Mouse (Mus musculus): ENCODE data around the gene Ogfrl1. TPM values are rescaled to one million over a fixed set of nuclear protein-coding genes. Genes with fewer than 3 reads are reported as not detected.
"Not testable (repeated sequence)": the region's sequence is repeated elsewhere in the genome, so short reads cannot be mapped to it uniquely, and the experiment has no call there.

Ogfrl1 gene
- polyA plus RNA-seq (2015; fragmentation: Nextera tagmentation; extraction: Ambion mirVana), result 18.4 and 20.3 TPM in 2 replicates

DNA sequence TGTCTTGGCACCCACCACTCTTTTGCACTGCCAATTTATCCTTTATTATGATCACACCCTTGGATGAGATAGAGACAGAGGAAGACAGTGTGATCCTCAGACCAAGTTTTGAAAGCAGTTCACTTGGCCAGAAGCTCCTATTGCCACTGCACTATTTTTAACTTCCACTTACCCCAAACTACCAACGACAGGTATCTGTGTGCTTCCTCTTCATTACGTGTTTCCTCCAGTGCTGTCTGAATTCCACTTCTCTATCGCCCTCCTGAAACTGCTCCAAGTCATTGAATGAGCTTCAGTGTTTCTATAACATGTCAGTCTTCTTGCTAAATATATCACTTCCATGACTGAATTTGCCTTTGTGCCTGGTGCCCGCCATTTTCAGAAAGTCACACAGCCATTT, at the start of gene Ogfrl1:
Ogfrl1 (minus strand) TSS at position 150 of the 400 bp plus-strand sequence.
- Histone ChIP-seq H3K36me3 (no peaks in the 10 kb centered on the region), H3K27ac (replicated peaks) (no peak within 1 kb of the TSS), H3K4me2 (no peak within 1 kb of the TSS), H3K9me3 (replicated peaks) (no peaks in the 10 kb centered on the region), H3K4me1 (no peaks in the 10 kb centered on the region), H3K9ac (replicated peaks) (no peak within 1 kb of the TSS), H3K27me3 (replicated peaks) (no peaks in the 10 kb centered on the region), H3K4me3 (replicated peaks) (no peak within 1 kb of the TSS)
- 88% methylated on average over 4 of the region's 4 CpGs for WGBS
- ATAC-seq (ENCODE audit: low FRiP score), result no peak

- no peaks in the 10 kb centered on the region for H3K27me3 ChIP-seq (replicated peaks)
- no peak overlapping the region for H3K27ac ChIP-seq (replicated peaks)
- no peak for ATAC-seq (ENCODE audit: low FRiP score)
- H3K4me1 ChIP-seq, result 0 out of 2 replicates have a peak, but pooled peaks cover 6% of the 10 kb centered on the region
- H3K4me2 ChIP-seq, result no peak overlapping the region
- H3K36me3 ChIP-seq, result no peaks in the 10 kb centered on the region
- H3K9me3 ChIP-seq (replicated peaks), result no peaks in the 10 kb centered on the region
- 89% methylated on average over 5 of the region's 5 CpGs for WGBS
- H3K4me3 ChIP-seq (replicated peaks), result no peak overlapping the region
- no peak overlapping the region for H3K9ac ChIP-seq (replicated peaks)
Observed at GRCm38 (mm10) chr1:23445736-23446424, 48.3 kb upstream of the Ogfrl1 start.

GRCm38 (mm10) chr1:23433612-23434011, 36.0 kb upstream of the Ogfrl1 start:
- Histone ChIP-seq H3K4me1 (no peaks in the 10 kb centered on the region), H3K27ac (replicated peaks) (no peak overlapping the region), H3K4me3 (replicated peaks) (no peak overlapping the region), H3K9me3 (replicated peaks) (no peaks in the 10 kb centered on the region), H3K9ac (replicated peaks) (no peak overlapping the region), H3K4me2 (no peak overlapping the region), H3K36me3 (no peaks in the 10 kb centered on the region), H3K27me3 (replicated peaks) (no peaks in the 10 kb centered on the region)
- WGBS, result 89% methylated on average over 3 of the region's 3 CpGs
- no peak for ATAC-seq (ENCODE audit: low FRiP score)

GRCm38 (mm10) chr1:23426447-23426846, 28.9 kb upstream of the Ogfrl1 start:
- Histone ChIP-seq H3K4me1 (no peaks in the 10 kb centered on the region), H3K27ac (replicated peaks) (no peak overlapping the region), H3K4me2 (no peak overlapping the region), H3K4me3 (replicated peaks) (no peak overlapping the region), H3K9me3 (replicated peaks) (no peaks in the 10 kb centered on the region), H3K27me3 (replicated peaks) (no peaks in the 10 kb centered on the region), H3K9ac (replicated peaks) (no peak overlapping the region), H3K36me3 (no peaks in the 10 kb centered on the region)
- no peak for ATAC-seq (ENCODE audit: low FRiP score)
- WGBS, result 88% methylated on average over 2 of the region's 2 CpGs

DNA sequence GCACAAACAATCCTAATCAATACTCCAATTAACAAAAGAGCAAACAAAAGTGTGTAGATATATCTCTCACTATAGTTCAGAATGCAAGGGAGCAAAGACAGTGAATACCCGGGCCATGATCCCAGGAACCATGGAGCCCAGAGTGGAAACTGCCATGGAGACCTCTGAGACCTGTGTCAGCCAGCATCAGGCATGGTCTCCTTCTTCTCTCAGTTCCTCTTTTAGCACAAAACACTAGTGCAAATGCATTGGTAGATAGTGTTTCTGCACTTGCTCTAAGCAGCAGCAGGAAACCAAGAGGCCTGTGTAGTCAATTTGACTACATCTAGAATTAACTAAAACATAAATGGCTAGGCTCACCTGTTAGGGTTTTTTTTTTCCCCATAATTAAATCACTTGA, 21.4 kb upstream of the Ogfrl1 start:
- Histone ChIP-seq H3K9ac (replicated peaks) (no peak overlapping the region), H3K9me3 (replicated peaks) (no peaks in the 10 kb centered on the region), H3K4me1 (no peaks in the 10 kb centered on the region), H3K4me2 (no peak overlapping the region), H3K27ac (replicated peaks) (no peak overlapping the region), H3K27me3 (replicated peaks) (no peaks in the 10 kb centered on the region), H3K4me3 (replicated peaks) (no peak overlapping the region), H3K36me3 (no peaks in the 10 kb centered on the region)
- 100% methylated on average over 1 of the region's 1 CpGs for WGBS
- ATAC-seq (ENCODE audit: low FRiP score), result no peak

DNA sequence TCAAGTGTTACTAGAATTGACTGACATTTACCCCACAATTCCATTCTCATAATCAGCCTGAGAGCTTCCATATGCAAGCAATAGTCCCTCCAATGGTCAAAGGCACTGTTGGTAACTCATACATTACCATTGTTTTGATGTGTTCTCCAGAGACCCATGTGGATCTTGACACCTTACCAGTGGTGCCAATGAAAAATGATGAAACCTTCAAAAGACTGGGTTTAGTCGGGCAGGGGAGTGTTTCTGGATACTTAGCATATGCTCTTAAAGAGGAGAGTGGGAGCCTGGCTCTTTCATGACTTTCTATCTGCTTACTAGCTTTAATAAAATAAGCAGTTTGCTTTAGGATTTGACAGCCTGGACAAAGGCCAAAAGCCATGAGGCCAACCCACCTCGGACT, 20.5 kb upstream of the Ogfrl1 start:
- Histone ChIP-seq H3K27ac (replicated peaks) (no peak overlapping the region), H3K4me1 (no peaks in the 10 kb centered on the region), H3K9me3 (replicated peaks) (no peaks in the 10 kb centered on the region), H3K4me2 (no peak overlapping the region), H3K27me3 (replicated peaks) (no peaks in the 10 kb centered on the region), H3K9ac (replicated peaks) (no peak overlapping the region), H3K4me3 (replicated peaks) (no peak overlapping the region), H3K36me3 (no peaks in the 10 kb centered on the region)
- ATAC-seq (ENCODE audit: low FRiP score), result no peak
- 83% methylated on average over 2 of the region's 2 CpGs for WGBS

DNA sequence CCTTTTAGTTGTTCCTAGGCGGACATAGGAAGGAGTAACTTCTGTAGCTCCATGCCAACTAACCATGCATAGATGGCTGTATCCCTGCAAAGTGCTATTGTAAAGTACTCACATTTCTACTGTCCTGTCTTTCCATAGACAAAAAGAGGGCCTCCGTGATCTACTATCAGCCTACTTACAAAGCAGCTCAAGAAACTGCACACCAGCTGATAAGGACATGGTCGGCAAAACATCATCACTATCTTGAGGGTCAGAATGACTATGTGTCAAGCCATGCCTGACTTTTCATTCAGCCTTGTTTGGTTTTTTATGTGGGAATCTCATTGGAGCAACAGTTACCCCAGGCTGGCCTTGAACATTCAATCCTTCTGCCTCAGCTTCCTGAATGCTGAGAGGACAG, 20.0 kb upstream of the Ogfrl1 start:
- Histone ChIP-seq H3K4me3 (replicated peaks) (no peak overlapping the region), H3K27me3 (replicated peaks) (no peaks in the 10 kb centered on the region), H3K27ac (replicated peaks) (no peak overlapping the region), H3K36me3 (no peaks in the 10 kb centered on the region), H3K4me1 (no peaks in the 10 kb centered on the region), H3K4me2 (no peak overlapping the region), H3K9ac (replicated peaks) (no peak overlapping the region), H3K9me3 (replicated peaks) (no peaks in the 10 kb centered on the region)
- no peak for ATAC-seq (ENCODE audit: low FRiP score)
- WGBS, result 93% methylated on average over 3 of the region's 3 CpGs

GRCm38 (mm10) chr1:23411533-23411932, 14.0 kb upstream of the Ogfrl1 start:
- Histone ChIP-seq H3K4me1 (no peaks in the 10 kb centered on the region), H3K4me3 (replicated peaks) (no peak overlapping the region), H3K36me3 (no peaks in the 10 kb centered on the region), H3K4me2 (no peak overlapping the region), H3K27ac (replicated peaks) (no peak overlapping the region), H3K27me3 (replicated peaks) (no peaks in the 10 kb centered on the region), H3K9me3 (replicated peaks) (no peaks in the 10 kb centered on the region), H3K9ac (replicated peaks) (no peak overlapping the region)
- no peak for ATAC-seq (ENCODE audit: low FRiP score)
- WGBS, result 94% methylated on average over 5 of the region's 5 CpGs

DNA sequence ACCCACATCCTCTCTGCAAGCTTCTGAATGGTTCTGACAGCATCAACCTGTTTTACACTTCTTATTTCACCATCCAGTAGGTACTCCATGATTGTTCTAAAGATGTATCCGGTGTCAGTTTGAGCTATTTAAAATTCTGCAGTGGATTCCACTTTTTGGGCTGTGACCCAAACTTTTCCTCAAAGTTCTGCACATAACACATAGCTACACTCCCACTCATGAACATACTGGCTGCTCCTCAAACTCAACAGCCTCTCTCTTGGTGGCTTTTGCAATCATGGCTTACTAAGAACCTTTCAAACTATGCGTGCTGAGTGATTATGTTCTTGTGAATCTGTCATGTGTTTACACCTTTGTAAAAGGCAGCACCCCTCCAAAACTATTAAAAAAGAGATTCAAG, 12.4 kb upstream of the Ogfrl1 start:
- Histone ChIP-seq H3K9ac (replicated peaks) (no peak overlapping the region), H3K4me3 (replicated peaks) (no peak overlapping the region), H3K4me2 (no peak overlapping the region), H3K27me3 (replicated peaks) (no peaks in the 10 kb centered on the region), H3K36me3 (no peaks in the 10 kb centered on the region), H3K9me3 (replicated peaks) (no peaks in the 10 kb centered on the region), H3K27ac (replicated peaks) (no peak overlapping the region), H3K4me1 (no peaks in the 10 kb centered on the region)
- WGBS, result 88% methylated on average over 2 of the region's 2 CpGs
- no peak for ATAC-seq (ENCODE audit: low FRiP score)

GRCm38 (mm10) chr1:23402401-23402800, 4.8 kb upstream of the Ogfrl1 start:
- Histone ChIP-seq H3K4me2 (no peak overlapping the region), H3K27ac (replicated peaks) (no peak overlapping the region), H3K9me3 (replicated peaks) (no peaks in the 10 kb centered on the region), H3K9ac (replicated peaks) (no peak overlapping the region), H3K27me3 (replicated peaks) (no peaks in the 10 kb centered on the region), H3K4me1 (no peaks in the 10 kb centered on the region), H3K36me3 (no peaks in the 10 kb centered on the region), H3K4me3 (replicated peaks) (no peak overlapping the region)
- 92% methylated on average over 3 of the region's 3 CpGs for WGBS
- ATAC-seq (ENCODE audit: low FRiP score), result no peak

- Histone ChIP-seq H3K9ac (replicated peaks) (no peak overlapping the region), H3K27me3 (replicated peaks) (no peaks in the 10 kb centered on the region), H3K4me1 (no peaks in the 10 kb centered on the region), H3K4me2 (no peak overlapping the region), H3K36me3 (no peaks in the 10 kb centered on the region), H3K9me3 (replicated peaks) (no peaks in the 10 kb centered on the region), H3K4me3 (replicated peaks) (no peak overlapping the region), H3K27ac (replicated peaks) (no peak overlapping the region)
- WGBS, result 74% methylated on average over 1 of the region's 1 CpGs
- ATAC-seq (ENCODE audit: low FRiP score), result no peak
Observed at GRCm38 (mm10) chr1:23399552-23399951, 2.0 kb upstream of the Ogfrl1 start.

DNA sequence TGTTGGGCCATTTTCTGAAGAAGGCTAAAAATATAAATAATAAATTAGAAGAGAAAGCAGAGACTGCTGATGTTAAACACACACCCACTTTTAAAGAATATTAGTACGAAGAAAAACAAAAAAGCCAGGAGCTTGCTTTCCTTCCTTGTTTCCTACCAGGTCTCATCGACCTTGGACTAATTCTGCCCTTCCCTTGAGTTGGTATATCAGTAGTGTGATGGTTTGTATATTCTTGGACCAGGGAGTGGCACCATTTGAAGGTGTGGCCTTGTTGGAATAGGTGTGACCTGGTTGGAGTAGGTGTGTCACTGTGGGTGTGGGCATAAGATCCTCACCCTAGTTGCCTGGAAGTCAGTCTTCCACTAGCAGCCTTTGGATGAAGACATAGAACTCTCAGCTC, 3.2 kb downstream of the Ogfrl1 start:
- H3K4me1 ChIP-seq; H3K36me3 ChIP-seq; H3K27ac ChIP-seq (replicated peaks); H3K4me3 ChIP-seq (replicated peaks); H3K27me3 ChIP-seq (replicated peaks); ATAC-seq (ENCODE audit: low FRiP score); H3K9ac ChIP-seq (replicated peaks); H3K9me3 ChIP-seq (replicated peaks); H3K4me2 ChIP-seq: not testable (repeated sequence)
- WGBS, result 73% methylated on average over 2 of the region's 2 CpGs
